Mouse (Mus musculus) cortical plate, adult 2 months (tissue): ENCODE results near the gene Inpp5a. TPM values are rescaled to one million over a fixed set of nuclear protein-coding genes. Genes with fewer than 3 reads are reported as not detected.
"Not testable (repeated sequence)": the region's sequence is repeated elsewhere in the genome, so short reads cannot be mapped to it uniquely, and the experiment has no call there.

Source experiments
- H3K27ac ChIP-seq: fragments of 200-500 bp; 2 replicates; pipeline ENCODE4 v1.5.1; 2012; ENCODE audit warnings: low read length, control low read depth, inconsistent platforms; ENCODE audit not compliant: insufficient read depth
- H3K4me1 ChIP-seq: fragments of 200-500 bp; 2 replicates; pipeline ENCODE4 v1.6.1; 2011; ENCODE audit warnings: low read length; ENCODE audit not compliant: control insufficient read depth, insufficient read depth
- H3K4me3 ChIP-seq: fragments of 200-500 bp; 2 replicates; pipeline ENCODE4 v1.5.1; 2011; ENCODE audit warnings: mild to moderate bottlenecking, low read length, control low read depth; ENCODE audit not compliant: insufficient read depth
- CTCF ChIP-seq: fragments of 200-500 bp; IDR thresholded peaks from 2 replicates; pipeline ENCODE4 v1.5.1; 2011; ENCODE audit warnings: mild to moderate bottlenecking, control low read depth, low read length; ENCODE audit not compliant: insufficient read depth; ENCODE audit errors: extremely low read depth
- POLR2A ChIP-seq: fragments of 200-500 bp; IDR thresholded peaks from 2 replicates; pipeline ENCODE4 v1.6.1; 2011; ENCODE audit warnings: mild to moderate bottlenecking, low read length, control low read depth; ENCODE audit not compliant: insufficient read depth; ENCODE audit errors: extremely low read depth
- polyA plus RNA-seq: library from polyadenylated mRNA; depleted of rRNA; stranded (reverse); fragments of >200 nt; gene quantifications from 2 replicates; pipeline ENCODE4 v1.2.3, GENCODE M21; 2012

Inpp5a gene
- polyA plus RNA-seq, 1 experiment: 27.8 TPM

GRCm38 (mm10) chr7:139412223-139412950 lies 23.5 kb downstream of the Inpp5a start:
- TF ChIP-seq CTCF (no peak), POLR2A (no peak)
- peaks cover 10% of the 10 kb centered on the region; the same call in 1 of the 2 replicates for H3K4me1 ChIP-seq
- no peak overlapping the region for H3K27ac ChIP-seq
- no peak overlapping the region for H3K4me3 ChIP-seq

DNA sequence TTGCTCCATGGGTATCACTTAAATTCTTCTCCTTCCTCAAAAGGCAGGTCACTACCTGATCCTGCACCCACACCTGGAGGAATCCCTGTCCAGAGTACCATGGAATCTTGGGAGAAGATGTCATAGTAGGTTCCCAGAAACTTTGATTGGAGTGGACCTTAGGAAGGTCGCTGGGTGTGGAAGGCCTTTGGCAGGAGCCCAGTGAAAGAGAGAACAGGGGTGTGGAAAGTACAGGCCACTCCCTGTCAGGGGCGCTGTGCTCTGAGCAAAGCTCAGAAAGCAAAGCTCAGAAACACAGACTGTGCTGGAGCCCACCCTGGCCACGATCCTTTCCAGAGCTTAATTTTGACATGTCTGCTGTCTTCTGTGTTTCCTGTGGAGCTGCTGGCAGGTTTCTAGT lies 24.5 kb downstream of the Inpp5a start:
- H3K27ac ChIP-seq: no peak overlapping the region
- H3K4me1 ChIP-seq: peaks cover 10% of the 10 kb centered on the region; the same call in 1 of the 2 replicates
- no peak overlapping the region for H3K4me3 ChIP-seq
- TF ChIP-seq POLR2A: no peak

- Histone ChIP-seq H3K4me1 (peaks cover 15% of the 10 kb centered on the region), H3K4me3 (no peak overlapping the region), H3K27ac (no peak overlapping the region)
- TF ChIP-seq POLR2A: no peak
- no peak for TF ChIP-seq CTCF
Observed at GRCm38 (mm10) chr7:139415616-139416225, 26.8 kb downstream of the Inpp5a start.

DNA sequence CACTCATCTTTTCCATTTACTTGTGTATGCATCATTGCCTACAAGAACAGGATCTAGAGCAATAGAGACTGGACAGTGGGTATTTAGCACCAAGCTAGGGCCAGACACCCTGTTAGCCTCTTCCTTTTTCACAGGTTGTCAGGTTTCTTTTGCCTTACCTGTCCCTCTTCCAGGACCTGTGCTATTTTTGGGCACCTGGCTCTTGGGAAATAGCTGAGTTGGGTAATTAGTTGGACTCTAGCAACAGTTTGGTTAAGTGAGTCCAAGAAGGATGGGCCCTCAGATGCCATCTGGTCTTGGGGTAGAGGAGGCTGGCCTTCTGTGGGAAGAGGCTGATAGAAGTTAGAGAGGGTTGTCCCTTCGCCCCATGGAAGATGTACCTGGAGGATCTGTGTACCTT lies 29.5 kb downstream of the Inpp5a start:
- TF ChIP-seq POLR2A (no peak), CTCF (no peak)
- H3K4me3 ChIP-seq: no peak overlapping the region
- peaks cover 18% of the 10 kb centered on the region for H3K4me1 ChIP-seq
- H3K27ac ChIP-seq: no peak overlapping the region

GRCm38 (mm10) chr7:139422827-139423226 lies 33.9 kb downstream of the Inpp5a start:
- Histone ChIP-seq H3K4me3 (no peak overlapping the region), H3K4me1 (peaks cover 8% of the 10 kb centered on the region), H3K27ac (no peak overlapping the region)
- TF ChIP-seq POLR2A (no peak), CTCF (no peak)

DNA sequence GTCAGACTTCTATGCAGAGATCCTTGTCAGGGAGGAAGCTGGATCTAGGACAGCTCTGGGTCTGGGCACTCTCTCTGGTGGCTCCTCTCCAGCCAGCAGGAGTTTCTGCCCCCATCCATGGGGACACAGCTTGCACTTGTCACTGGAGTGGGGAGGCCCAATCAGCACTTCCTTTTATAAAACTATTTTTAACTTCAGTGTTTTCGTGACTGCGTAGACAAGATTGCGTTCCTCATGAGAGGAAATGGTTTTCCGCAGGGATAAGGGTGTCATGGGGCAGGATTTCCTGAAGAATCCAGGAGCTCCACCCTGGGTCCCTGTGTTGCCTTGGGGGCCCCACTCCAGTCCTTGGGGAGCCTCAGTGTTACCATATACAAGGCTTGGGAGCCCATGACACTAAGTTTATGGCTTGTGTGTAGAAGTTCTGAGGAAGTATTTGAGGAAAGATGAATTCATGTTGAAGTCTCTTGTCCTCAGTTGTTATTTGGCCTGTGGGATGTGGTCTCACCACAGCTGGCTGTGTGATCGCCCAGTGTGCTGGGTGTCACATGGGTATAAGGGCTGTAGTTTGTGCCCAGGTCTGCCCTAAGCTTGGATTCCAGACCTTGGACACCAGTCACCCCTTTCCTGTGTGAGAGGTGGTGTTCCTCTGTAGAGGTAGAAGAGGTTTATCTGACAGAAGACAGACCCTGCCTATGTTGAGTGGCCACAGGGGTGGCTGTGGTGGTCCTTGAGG lies 45.4 kb downstream of the Inpp5a start:
- Histone ChIP-seq H3K4me3 (no peak overlapping the region), H3K4me1 (no peaks in the 10 kb centered on the region), H3K27ac (no peak overlapping the region)
- TF ChIP-seq POLR2A (no peak), CTCF (no peak)

DNA sequence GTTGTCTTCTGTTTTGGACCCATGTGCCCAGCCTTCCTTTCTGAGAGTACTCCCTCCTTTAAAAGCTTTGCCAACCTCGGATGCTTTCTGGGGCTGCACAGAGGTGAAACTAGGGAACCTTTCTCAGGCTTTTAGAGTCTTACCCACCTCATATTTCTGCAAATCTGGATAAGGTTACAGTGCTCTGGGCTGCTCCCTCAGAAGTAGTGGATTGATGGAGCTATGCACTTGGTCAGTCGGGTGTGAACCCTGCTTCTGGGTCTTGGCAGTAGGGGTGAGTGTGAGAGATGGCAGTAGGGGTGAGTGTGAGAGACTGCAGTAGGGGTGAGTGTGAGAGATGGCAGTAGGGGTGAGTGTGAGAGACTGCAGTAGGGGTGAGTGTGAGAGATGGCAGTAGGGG lies 46.0 kb downstream of the Inpp5a start:
- not testable (repeated sequence) for H3K27ac ChIP-seq, H3K4me3 ChIP-seq, H3K4me1 ChIP-seq

DNA sequence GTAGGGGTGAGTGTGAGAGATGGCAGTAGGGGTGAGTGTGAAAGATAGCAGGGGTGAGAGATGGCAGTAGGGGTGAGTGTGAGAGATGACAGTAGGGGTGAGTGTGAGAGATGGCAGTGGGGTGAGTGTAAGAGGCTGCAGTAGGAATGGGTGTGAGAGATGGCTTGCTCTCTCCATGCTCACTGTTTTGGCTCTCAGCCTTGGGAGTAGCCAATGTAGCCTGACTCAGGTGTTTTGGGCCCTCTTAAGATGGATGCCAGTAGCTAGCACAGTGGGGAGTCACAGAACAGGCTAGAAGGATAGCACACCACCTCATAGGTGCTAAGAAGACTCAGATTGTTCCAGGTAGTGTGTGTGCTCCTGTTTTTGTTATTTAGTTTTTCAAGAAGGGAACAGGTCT lies 46.8 kb downstream of the Inpp5a start:
- Histone ChIP-seq H3K27ac (no peak overlapping the region), H3K4me3 (no peak overlapping the region), H3K4me1 (peaks cover 1% of the 10 kb centered on the region; the same call in 1 of the 2 replicates)
- no peak for TF ChIP-seq CTCF
- no peak for TF ChIP-seq POLR2A

- TF ChIP-seq CTCF: no peak
- no peak for TF ChIP-seq POLR2A
- Histone ChIP-seq H3K4me3 (no peak overlapping the region), H3K27ac (no peak overlapping the region), H3K4me1 (peaks cover 1% of the 10 kb centered on the region; the same call in 1 of the 2 replicates)
Observed at GRCm38 (mm10) chr7:139436951-139437350, 48.0 kb downstream of the Inpp5a start.

DNA sequence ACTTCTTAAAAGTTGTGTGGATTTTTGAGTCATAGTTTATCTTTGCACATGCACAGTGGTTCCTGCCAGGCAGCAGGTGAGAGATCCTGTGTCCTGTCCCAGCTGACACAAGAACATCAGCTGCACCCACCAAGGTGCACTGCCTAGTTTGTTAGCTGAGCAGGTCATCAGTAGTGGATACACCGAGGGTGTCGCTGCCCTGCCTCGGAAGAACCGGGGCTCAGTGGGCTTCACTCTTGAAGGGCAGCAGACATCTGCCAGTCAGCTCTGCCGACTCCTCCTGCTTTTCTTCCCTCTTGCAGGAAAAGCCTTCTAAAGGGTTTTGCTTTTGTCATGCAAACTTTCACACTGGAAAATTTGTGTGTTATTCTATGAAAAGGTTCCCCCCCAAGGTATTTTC lies 48.6 kb downstream of the Inpp5a start:
- TF ChIP-seq CTCF (no peak), POLR2A (no peak)
- Histone ChIP-seq H3K27ac (no peak overlapping the region), H3K4me1 (peaks cover 2% of the 10 kb centered on the region; the same call in 1 of the 2 replicates), H3K4me3 (no peak overlapping the region)
